Mouse (Mus musculus) stomach, embryonic 16.5 days (tissue): ENCODE measurements at regions not wholly inside any gene's neighbourhood (a gene's known extent, or its start where the extent isn't known, plus 50 kb on each side); places are given as distances from the start of the nearest gene placed in this dataset.
"Not testable (repeated sequence)": the region's sequence is repeated elsewhere in the genome, so short reads cannot be mapped to it uniquely, and the experiment has no call there.

Experiments
- ATAC-seq: fragments of 200-750 bp; cut with Nextera tagmentation; 2 replicates; pipeline ENCODE4 v1.8.0; 2017; ENCODE audit warnings: moderate number of reproducible peaks, moderate TSS enrichment; ENCODE audit not compliant: insufficient read depth, low FRiP score
- H3K27ac ChIP-seq: fragments of 300-500 bp; sonication (generic); 2 replicates; pipeline ENCODE4 v1.5.1; 2014; ENCODE audit warnings: low read length
- H3K27me3 ChIP-seq: fragments of 300-500 bp; sonication (generic); 2 replicates; pipeline ENCODE4 v1.6.1; 2014; ENCODE audit warnings: low read length, control low read depth, mixed read lengths; ENCODE audit not compliant: control insufficient read depth, insufficient read depth
- H3K36me3 ChIP-seq: fragments of 300-500 bp; sonication (generic); 2 replicates; pipeline ENCODE4 v1.6.1; 2014; ENCODE audit warnings: low read length; ENCODE audit not compliant: control insufficient read depth, insufficient read depth
- H3K4me1 ChIP-seq: fragments of 300-500 bp; sonication (generic); 2 replicates; pipeline ENCODE4 v1.6.1; 2014; ENCODE audit warnings: low read length, control low read depth, mixed read lengths; ENCODE audit not compliant: control insufficient read depth, insufficient read depth
- H3K4me2 ChIP-seq: fragments of 300-500 bp; sonication (generic); 2 replicates; pipeline ENCODE4 v1.6.1; 2014; ENCODE audit warnings: low read depth, low read length, mixed read lengths
- H3K4me3 ChIP-seq: fragments of 300-500 bp; sonication (generic); replicated peaks from 2 replicates; pipeline ENCODE4 v1.5.1; 2014; ENCODE audit warnings: mild to moderate bottlenecking, low read length
- H3K9ac ChIP-seq: fragments of 300-500 bp; sonication (generic); 2 replicates; pipeline ENCODE4 v1.6.1; 2014; ENCODE audit warnings: low read length
- H3K9me3 ChIP-seq: fragments of 300-500 bp; sonication (generic); replicated peaks from 2 replicates; pipeline ENCODE4 v1.6.1; 2016; ENCODE audit warnings: low read length, control low read depth; ENCODE audit not compliant: control insufficient read depth
- WGBS: fragments of 180-500 bp; shearing (Covaris S2); extraction: QIAGEN DNeasy Blood & Tissue Kit; methylation state at CpG from one replicate; pipeline ENCODE4 v1.1.7; 2014; 5-methylcytosine and 5-hydroxymethylcytosine counted together

DNA sequence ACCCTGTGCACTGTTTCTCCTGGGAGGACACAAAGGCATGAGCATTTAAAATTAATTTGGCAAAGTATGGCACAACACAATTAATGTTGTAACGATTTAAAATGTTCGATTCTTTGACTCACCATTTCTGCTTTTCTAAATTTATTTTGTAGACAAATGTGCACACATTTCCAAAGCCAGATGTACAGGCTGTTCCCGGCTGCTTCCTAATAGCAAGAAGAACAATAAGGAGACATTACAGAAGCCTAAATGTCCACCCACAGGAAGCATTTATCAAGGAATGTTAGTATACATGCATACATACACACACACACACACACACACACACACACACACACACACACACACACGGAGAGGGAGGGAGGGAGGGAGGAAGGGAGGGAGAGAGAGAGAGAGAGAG, 179.1 kb upstream of the Gm10131 start:
- H3K9me3 ChIP-seq: no peaks in the 10 kb centered on the region
- H3K27me3 ChIP-seq: no peaks in the 10 kb centered on the region
- H3K27ac ChIP-seq: no peak overlapping the region
- no peaks in the 10 kb centered on the region for H3K36me3 ChIP-seq
- H3K9ac ChIP-seq: no peak overlapping the region
- no peak overlapping the region for H3K4me3 ChIP-seq
- peaks cover 4% of the 10 kb centered on the region; the same call in 1 of the 2 replicates for H3K4me1 ChIP-seq
- ATAC-seq: no peak
- H3K4me2 ChIP-seq: no peak overlapping the region
- WGBS: 62% methylated on average over 4 of the region's 4 CpGs

DNA sequence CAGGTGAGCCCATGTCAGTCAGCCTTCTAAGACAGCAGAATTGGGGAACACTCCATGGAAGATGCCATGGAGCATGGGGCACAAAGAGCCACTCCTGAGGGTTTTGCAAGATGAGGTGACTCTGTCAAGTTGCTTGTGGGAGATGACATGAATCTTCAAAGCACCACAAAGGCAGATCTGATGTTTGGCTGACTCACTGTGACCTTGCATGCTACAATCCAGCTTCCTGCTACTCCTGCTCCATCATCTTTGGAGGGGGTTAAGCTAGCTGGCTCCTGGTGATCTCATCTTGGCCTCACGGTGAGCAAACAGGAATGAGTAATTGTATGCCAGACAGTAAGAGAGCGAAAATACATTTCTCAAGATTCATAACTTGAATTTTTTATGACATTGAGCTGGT, 176.3 kb upstream of the Gm10131 start:
- H3K4me1 ChIP-seq: peaks cover 4% of the 10 kb centered on the region; the same call in 1 of the 2 replicates
- H3K27me3 ChIP-seq: no peaks in the 10 kb centered on the region
- no peak overlapping the region for H3K4me2 ChIP-seq
- no peaks in the 10 kb centered on the region for H3K36me3 ChIP-seq
- H3K27ac ChIP-seq: peak overlapping the region; percentile 37
- no peak overlapping the region for H3K4me3 ChIP-seq
- ATAC-seq: no peak
- no peak overlapping the region for H3K9ac ChIP-seq
- WGBS: 40% methylated on average over 2 of the region's 2 CpGs
- H3K9me3 ChIP-seq: no peaks in the 10 kb centered on the region

DNA sequence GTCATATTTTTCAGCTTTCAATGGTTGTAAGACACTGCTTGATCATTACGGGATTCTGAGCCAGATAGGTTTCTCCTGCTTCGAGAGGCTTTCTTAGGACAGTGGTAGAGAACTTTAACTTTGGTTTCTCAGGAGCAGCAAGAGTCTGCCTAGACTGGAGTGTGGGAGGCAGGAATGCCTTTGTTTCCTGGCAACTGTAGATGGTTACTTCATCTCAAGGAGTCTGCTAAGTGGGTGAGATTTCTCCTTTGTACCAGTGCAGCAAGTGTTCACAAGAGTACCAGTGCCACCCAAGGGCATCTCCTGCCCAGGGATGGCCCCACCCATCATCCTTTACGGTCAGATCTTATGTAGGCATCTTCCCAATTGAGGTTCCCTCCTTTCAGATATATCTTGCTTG, 173.0 kb upstream of the Gm10131 start:
- Histone ChIP-seq H3K9me3 (no peaks in the 10 kb centered on the region), H3K4me3 (no peak overlapping the region), H3K4me1 (peaks cover 4% of the 10 kb centered on the region; the same call in 1 of the 2 replicates), H3K27ac (no peak overlapping the region), H3K27me3 (no peaks in the 10 kb centered on the region), H3K36me3 (no peaks in the 10 kb centered on the region), H3K4me2 (no peak overlapping the region), H3K9ac (no peak overlapping the region)
- WGBS: 90% methylated on average over 3 of the region's 3 CpGs
- no peak for ATAC-seq

DNA sequence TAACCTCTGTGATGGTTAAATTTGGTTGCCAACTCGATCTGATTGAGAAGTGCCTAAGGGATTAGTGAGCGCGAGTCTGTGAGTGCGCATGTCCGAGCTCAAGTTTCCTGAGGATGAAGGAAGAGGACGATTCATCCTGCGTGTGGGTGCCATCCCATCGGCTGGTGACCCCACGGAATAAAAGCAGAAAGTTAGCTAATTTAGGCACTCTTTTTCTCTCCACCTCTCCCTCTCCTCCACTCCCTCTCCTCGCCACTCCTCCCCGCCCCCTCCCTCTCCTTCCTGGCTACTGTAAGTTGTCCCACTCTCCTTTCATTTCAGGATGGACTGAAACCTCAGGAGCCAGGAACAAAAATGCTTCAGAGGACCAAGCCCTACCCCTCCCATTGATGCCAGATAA, 168.9 kb upstream of the Gm10131 start:
- ATAC-seq: no peak
- no peaks in the 10 kb centered on the region for H3K36me3 ChIP-seq
- no peak overlapping the region for H3K4me2 ChIP-seq
- no peaks in the 10 kb centered on the region for H3K27me3 ChIP-seq
- no CpG with 5 or more reads among the region's 11 CpGs for WGBS
- H3K9ac ChIP-seq: no peak overlapping the region
- H3K4me1 ChIP-seq: no peaks in the 10 kb centered on the region
- H3K9me3 ChIP-seq: no peaks in the 10 kb centered on the region
- H3K4me3 ChIP-seq: no peak overlapping the region
- no peak overlapping the region for H3K27ac ChIP-seq

DNA sequence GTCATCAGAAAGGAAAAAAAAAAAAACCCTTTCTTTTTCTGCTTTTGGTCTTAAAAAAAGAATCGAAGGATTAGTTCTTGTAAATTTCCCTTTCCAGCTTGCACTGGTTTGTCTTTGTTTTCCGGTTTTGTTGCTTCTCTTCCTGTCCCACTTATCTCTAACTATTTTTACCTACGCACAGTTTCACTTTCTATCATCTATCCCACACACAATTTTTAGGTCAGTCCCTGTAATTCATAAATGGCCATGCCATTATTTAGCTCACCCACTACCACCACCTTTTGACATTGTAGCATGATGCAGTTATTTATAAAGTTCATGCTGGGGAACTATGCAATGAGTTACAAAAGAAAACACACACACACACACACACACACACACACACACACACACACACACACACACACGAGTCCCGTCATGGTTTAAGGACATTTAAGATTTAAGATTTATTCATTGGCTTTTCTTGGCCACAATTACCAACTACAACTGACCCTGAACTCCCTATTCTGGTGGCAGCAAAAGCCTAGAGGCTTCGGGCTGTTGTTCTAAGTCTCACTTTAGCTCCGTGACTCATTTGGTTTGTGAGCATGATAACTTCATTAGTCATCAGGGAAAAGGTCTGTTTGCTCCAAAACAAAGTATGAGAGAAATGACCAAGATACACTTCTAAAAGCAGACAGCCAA, 164.6 kb upstream of the Gm10131 start:
- H3K27me3 ChIP-seq: no peaks in the 10 kb centered on the region
- no peak overlapping the region for H3K4me2 ChIP-seq
- WGBS: 64% methylated on average over 7 of the region's 7 CpGs
- H3K9me3 ChIP-seq: no peaks in the 10 kb centered on the region
- no peaks in the 10 kb centered on the region for H3K4me1 ChIP-seq
- no peak for ATAC-seq
- H3K27ac ChIP-seq: no peak overlapping the region
- no peak overlapping the region for H3K9ac ChIP-seq
- no peak overlapping the region for H3K4me3 ChIP-seq
- no peaks in the 10 kb centered on the region for H3K36me3 ChIP-seq

DNA sequence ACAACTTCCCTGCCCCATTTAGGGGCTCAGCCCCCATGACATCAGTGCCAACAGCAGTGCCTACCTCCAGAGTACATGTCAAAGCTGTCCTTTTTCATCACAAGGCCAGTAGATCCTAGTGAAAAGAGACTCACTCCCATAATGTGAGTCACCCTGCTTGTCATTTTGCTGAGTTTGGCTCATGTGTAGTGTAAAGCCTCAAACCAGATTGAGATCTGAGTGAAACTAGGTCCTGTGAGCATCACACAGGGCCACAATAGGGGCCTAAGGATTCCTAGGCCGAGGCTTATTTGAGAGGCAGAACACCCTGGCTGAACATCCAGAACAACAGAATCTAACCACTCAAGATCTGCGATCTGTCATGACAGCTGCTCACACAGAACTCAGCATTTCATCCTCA, 163.3 kb upstream of the Gm10131 start:
- H3K27me3 ChIP-seq, H3K36me3 ChIP-seq, H3K9me3 ChIP-seq, H3K4me2 ChIP-seq, H3K4me3 ChIP-seq, H3K9ac ChIP-seq, H3K27ac ChIP-seq, ATAC-seq, H3K4me1 ChIP-seq: not testable (repeated sequence)
- WGBS: 90% methylated on average over 2 of the region's 2 CpGs

DNA sequence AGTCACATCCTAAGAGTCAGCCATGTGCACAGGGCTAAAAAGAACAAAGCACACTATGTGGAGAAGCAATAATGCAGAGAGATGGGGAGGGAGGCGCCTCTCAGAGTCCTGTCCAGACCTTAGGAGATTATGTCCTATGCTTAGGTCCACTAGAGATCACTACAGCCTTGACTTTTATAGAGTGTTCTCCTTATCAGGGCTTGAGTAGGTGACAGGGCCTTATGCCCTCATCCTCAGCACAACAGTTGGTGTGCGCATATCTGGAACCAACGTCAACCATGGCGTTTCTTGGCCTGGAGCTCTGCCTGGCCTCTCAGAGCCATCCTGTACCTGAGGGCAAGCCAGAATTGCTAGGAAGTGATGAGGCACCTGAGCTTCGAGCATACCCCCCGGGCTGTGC, 162.6 kb upstream of the Gm10131 start:
- WGBS: 89% methylated on average over 6 of the region's 6 CpGs
- Histone ChIP-seq H3K27ac (no peak overlapping the region), H3K27me3 (no peaks in the 10 kb centered on the region), H3K9ac (no peak overlapping the region), H3K4me3 (no peak overlapping the region), H3K4me1 (no peaks in the 10 kb centered on the region), H3K36me3 (no peaks in the 10 kb centered on the region), H3K9me3 (no peaks in the 10 kb centered on the region), H3K4me2 (no peak overlapping the region)
- no peak for ATAC-seq

DNA sequence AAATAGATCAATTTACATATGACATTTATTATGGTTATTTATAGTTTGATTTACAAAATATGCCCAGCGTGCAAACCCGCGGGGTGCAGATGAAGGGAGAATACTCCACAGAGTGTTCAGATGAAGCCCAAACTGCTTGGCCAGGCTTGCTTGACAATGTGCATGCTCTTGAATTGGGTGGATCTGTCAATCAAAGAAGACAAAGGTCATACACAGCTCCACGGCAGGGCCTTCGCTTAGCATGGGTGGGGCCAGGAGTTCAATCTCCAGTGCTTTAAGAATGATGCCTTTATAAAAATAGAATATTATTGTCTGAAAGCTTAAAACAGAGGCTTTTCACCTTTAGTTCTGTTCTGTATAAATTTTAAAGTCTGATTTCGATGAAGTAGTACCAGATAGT, 158.3 kb upstream of the Gm10131 start:
- Histone ChIP-seq H3K9ac (no peak overlapping the region), H3K4me1 (no peaks in the 10 kb centered on the region), H3K4me3 (no peak overlapping the region), H3K4me2 (no peak overlapping the region), H3K27ac (no peak overlapping the region), H3K27me3 (no peaks in the 10 kb centered on the region), H3K36me3 (no peaks in the 10 kb centered on the region), H3K9me3 (no peaks in the 10 kb centered on the region)
- 80% methylated on average over 6 of the region's 6 CpGs for WGBS
- no peak for ATAC-seq

DNA sequence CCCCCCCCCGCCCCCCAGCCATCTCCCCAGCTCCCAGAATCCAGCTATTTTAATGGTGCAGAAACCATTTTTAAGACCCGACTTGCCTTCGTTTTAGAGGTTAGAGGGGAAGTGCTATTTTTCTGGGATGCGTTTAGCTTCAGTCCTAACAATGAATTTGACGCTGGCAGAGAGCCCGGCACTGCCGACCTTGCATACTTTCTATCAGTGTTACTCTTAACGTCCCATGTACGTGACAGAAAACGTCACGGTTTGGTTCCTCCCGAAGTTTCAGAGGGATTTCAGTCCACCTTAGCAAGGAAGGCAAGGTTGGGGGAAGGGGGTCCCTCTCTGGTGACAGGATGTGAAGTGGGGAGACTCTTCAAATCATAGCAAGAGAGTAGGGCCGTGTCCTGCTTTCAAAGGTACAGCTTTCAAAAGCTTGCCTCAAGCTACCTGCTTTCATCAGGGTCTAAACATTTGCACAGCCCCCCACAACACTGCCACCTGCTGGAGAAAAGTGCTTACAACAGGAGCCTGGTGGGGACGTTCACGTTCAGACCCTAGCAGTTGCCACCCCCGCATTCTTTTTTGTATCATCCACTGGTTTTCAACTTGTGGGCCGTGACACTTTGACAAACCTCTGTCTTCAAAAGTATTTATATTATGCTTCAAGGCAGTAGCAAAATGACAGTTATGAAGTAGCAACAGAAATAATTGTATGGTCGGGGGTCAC, 157.4 kb upstream of the Gm10131 start:
- H3K27ac ChIP-seq: no peak overlapping the region
- H3K9ac ChIP-seq: no peak overlapping the region
- no peaks in the 10 kb centered on the region for H3K36me3 ChIP-seq
- H3K9me3 ChIP-seq: no peaks in the 10 kb centered on the region
- H3K4me2 ChIP-seq: no peak overlapping the region
- no peaks in the 10 kb centered on the region for H3K27me3 ChIP-seq
- no peak for ATAC-seq
- 77% methylated on average over 18 of the region's 18 CpGs for WGBS
- H3K4me1 ChIP-seq: no peaks in the 10 kb centered on the region
- H3K4me3 ChIP-seq: no peak overlapping the region
